Mouse (Mus musculus): ENCODE measurements around the gene Tcf7l1.

GRCm38 (mm10) chr6:72584154-72584553, 204.9 kb downstream of the Tcf7l1 start:
- TF ChIP-seq POLR2A (IDR thresholded peaks at IDR 0.05; ENCODE audit: control insufficient read depth in 1 of 2, insufficient read depth in 1 of 2, low read depth in 1 of 2, low read length in 2 of 2, poor library complexity in 1 of 2) (no peak), EP300 (IDR thresholded peaks at IDR 0.05; ENCODE audit: low read depth in 1 of 2, low read length in 2 of 2) (no peak), MAZ (IDR thresholded peaks at IDR 0.05; ENCODE audit: low read depth, low read length) (no peak), ZKSCAN1 (IDR thresholded peaks at IDR 0.05; ENCODE audit: low read depth, low read length) (no peak), MYC (IDR thresholded peaks at IDR 0.05; ENCODE audit: low read depth, low read length) (no peak), RCOR1 (IDR thresholded peaks at IDR 0.05; ENCODE audit: low read depth, low read length) (no peak), CTCF (IDR thresholded peaks at IDR 0.05 in 2 of 3, conservative IDR thresholded peaks at IDR 0.05 in 1 of 3; ENCODE audit: control insufficient read depth in 1 of 3, insufficient read depth in 1 of 3, low read depth in 2 of 3, low read length in 3 of 3, poor library complexity in 1 of 3, severe bottlenecking in 1 of 3) (no peak), MAFK (IDR thresholded peaks at IDR 0.05; ENCODE audit: borderline replicate concordance, low read depth, low read length) (no peak)
